Mouse (Mus musculus): Measurements from ENCODE around the gene Glis2.

Glis2 gene

DNA sequence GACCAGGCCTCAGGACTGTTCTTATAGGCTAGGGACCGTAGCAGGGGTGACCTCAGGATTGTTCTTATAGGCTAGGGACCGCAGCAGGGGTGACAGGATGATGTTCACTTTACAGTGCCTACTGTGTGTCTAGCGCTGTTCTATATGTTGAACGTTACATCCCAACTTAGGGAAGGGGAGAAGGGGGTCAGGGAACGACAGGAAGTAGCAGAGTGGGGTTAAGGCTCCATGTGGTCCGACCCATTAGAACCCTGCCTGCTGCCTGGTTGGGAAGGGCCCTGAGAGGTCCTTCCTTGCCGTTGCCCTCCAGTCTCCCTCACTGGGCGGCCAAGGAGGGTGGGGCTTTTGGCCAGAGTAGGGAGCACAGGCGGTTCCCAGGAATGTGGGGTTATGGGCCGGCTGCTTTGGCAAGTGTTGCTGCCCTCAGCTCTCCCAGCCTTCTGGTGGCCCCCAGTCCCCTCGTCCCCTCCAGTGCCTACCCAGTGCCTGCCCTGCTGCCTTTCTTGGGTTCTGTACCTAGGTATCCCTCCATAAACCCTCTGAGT, 9.9 kb downstream of the Glis2 start:
- no peak for DNase-seq (ENCODE audit: low spot score)

GRCm38 (mm10) chr16:4605514-4606131, 11.1 kb downstream of the Glis2 start:
- no peak for DNase-seq (ENCODE audit: low spot score)

- no peak for DNase-seq (ENCODE audit: low spot score)
Measured at GRCm38 (mm10) chr16:4606431-4607084, 12.0 kb downstream of the Glis2 start.

DNA sequence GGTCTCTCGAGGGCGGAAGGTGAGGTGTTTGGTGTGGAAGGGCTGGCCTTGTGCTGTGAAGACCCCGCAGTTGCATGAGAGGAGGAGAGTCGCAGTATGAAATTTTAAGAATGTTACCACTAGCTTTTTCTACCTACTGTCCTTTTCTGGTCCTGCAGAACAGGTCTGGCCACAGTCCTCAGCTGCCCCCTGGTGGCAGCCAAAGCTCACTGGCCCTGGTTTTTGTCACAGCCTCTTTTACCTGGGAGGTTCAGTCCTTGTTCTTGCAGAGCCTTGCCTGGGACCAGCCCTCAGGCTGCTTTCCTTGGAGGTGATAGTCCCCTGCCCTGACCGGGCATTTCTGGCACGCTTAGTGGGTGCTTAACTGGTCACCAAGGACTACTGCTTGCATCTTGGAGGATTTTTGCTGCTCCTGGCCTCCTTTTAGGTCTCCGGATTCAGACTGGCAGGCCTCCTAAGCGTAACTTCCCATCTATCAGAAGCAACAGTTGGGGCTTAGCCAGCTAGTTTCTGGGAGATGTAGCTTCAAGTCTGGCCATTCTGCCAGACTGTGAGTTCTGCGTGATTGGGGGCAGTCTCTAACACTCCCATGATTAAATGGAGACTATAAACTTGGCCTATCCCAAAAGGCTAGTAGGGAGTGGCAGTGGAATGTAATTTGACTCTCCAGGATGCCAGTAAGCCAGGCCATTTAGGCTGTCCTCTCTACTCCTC, 13.5 kb downstream of the Glis2 start:
- DNase-seq (ENCODE audit: low spot score) = peak; percentile 66

DNA sequence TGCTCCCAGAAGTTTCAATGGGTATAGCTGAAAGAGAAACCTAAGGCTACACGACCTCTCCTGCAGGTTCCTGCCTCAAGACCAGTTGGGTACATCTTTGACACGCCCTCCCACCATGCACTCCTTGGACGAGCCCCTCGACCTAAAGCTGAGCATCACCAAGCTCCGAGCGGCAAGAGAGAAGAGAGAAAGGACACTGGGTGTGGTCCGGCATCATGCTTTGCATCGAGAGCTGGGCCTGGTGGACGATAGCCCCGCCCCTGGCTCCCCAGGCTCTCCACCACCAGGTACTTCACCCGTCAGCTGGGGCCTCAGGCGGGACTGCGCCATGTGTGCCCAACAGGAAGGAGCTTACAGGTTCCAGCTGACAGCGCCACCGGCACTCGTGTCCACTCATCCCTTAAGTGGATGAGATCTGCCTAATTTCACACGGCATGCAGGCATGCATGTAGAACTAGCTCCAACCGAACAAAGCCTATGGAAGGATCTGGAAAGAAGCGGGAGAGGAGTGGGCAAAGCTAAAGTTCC, 14.1 kb downstream of the Glis2 start:
- no peak for DNase-seq (ENCODE audit: low spot score)

GRCm38 (mm10) chr16:4611193-4611592, 16.7 kb downstream of the Glis2 start:
- no peak for DNase-seq (ENCODE audit: low spot score)

GRCm38 (mm10) chr16:4611676-4612075, 17.2 kb downstream of the Glis2 start:
- DNase-seq (ENCODE audit: low spot score) = no peak

- DNase-seq (ENCODE audit: low spot score) = no peak
Measured at GRCm38 (mm10) chr16:4613736-4614135, 19.2 kb downstream of the Glis2 start.

- DNase-seq (ENCODE audit: low spot score) = no peak
Measured at GRCm38 (mm10) chr16:4614639-4615038, 20.1 kb downstream of the Glis2 start.

DNA sequence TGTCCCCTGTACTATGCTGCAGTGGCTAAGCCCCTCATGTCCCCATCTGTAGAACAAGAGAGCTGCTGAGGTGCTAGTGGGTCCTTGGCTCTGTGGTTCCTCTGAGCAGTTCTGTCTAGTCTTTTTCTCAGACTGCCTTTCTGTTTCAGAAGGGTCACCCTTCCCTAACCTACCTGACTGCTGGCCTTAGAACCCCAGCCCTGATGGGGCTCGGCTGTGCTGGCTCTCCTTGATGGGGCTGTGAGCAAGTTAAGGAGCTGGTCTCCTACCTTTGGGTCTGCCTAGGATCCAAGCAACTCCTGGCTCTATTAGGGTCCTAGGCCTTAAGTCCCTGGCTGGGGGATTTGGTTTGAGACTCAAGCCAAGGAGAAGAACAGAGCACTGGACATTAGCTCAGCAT, 20.8 kb downstream of the Glis2 start:
- DNase-seq (ENCODE audit: low spot score) = no peak

GRCm38 (mm10) chr16:4616829-4617228, 22.3 kb downstream of the Glis2 start:
- no peak for DNase-seq (ENCODE audit: low spot score)

GRCm38 (mm10) chr16:4624074-4624473, 29.6 kb downstream of the Glis2 start:
- DNase-seq (ENCODE audit: low spot score) = no peak

DNA sequence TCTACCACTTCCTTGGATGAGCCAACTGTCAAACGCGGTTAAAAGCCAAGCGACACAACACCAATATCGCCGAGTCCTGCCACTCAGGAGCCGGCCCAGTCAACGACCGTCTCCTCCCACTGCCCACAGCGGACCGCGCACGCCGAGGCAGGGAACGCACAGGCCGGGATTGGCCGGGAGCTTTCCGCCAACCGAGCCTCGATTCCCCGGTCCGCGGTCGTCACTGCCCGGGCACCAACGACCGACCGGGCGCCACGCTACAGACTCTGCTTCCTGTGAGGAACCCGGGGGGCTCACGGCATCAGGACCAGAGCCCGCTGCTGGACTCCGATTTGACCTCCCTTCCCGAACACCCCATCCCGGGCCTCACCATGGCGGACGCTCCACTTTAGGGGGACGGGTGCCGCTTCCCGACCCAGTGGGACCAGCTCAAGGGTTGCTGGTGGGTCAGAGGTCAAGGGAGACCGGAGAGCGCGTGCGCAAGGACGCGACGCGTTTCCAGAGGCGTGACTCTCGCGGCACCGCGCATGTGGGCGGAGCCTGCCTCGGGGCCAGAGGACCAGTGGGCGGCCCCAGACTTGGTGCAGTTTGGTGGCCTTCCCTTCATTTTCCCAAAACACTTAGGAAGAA, 30.1 kb downstream of the Glis2 start, which contains the start of gene Pam16:
Pam16 (minus strand) TSS at position 508 of the 630 bp plus-strand sequence.
- peak; percentile 80 for DNase-seq (ENCODE audit: low spot score)

- no peak for DNase-seq (ENCODE audit: low spot score)
Measured at GRCm38 (mm10) chr16:4627105-4627504, 32.6 kb downstream of the Glis2 start.

- no peak for DNase-seq (ENCODE audit: low spot score)
Measured at GRCm38 (mm10) chr16:4628898-4629419, 34.4 kb downstream of the Glis2 start.

GRCm38 (mm10) chr16:4629950-4630349, 35.4 kb downstream of the Glis2 start:
- peak; percentile 84 for DNase-seq (ENCODE audit: low spot score)

GRCm38 (mm10) chr16:4632050-4632449, 37.5 kb downstream of the Glis2 start:
- DNase-seq (ENCODE audit: low spot score) = no peak

GRCm38 (mm10) chr16:4633661-4634060, 39.1 kb downstream of the Glis2 start:
- no peak for DNase-seq (ENCODE audit: low spot score)

GRCm38 (mm10) chr16:4634681-4635080, 40.2 kb downstream of the Glis2 start:
- DNase-seq (ENCODE audit: low spot score) = no peak

GRCm38 (mm10) chr16:4635760-4636159, 41.2 kb downstream of the Glis2 start:
- no peak for DNase-seq (ENCODE audit: low spot score)

GRCm38 (mm10) chr16:4638891-4639390, 44.4 kb downstream of the Glis2 start:
- DNase-seq (ENCODE audit: low spot score) = no peak

GRCm38 (mm10) chr16:4639831-4640237, 45.3 kb downstream of the Glis2 start, which contains the start of the genes Vasn and Dnaja3:
TSS of gene Vasn (plus strand) at chr16:4639941.
TSS of gene Dnaja3 (plus strand) at chr16:4639989.
- peak; percentile 76 for DNase-seq (ENCODE audit: low spot score)
